Mouse (Mus musculus) lung, postnatal 10 days (tissue): ENCODE results near the gene Fam124b.

Experiments used
- DNase-seq: peaks from one replicate; pipeline ENCODE4 v3.0.0; 2021

Fam124b gene

GRCm38 (mm10) chr1:80167706-80168105 lies 50.6 kb downstream of the Fam124b start:
- no peak for DNase-seq

GRCm38 (mm10) chr1:80166577-80166976 lies 51.7 kb downstream of the Fam124b start:
- no peak for DNase-seq

GRCm38 (mm10) chr1:80165391-80165790 lies 52.9 kb downstream of the Fam124b start:
- no peak for DNase-seq

- no peak for DNase-seq
Observed at GRCm38 (mm10) chr1:80162943-80163342, 55.3 kb downstream of the Fam124b start.

- no peak for DNase-seq
Observed at GRCm38 (mm10) chr1:80159586-80159985, 58.7 kb downstream of the Fam124b start.

GRCm38 (mm10) chr1:80154902-80155301 lies 63.4 kb downstream of the Fam124b start:
- DNase-seq: no peak

- DNase-seq: no peak
Observed at GRCm38 (mm10) chr1:80153125-80153716, 65.1 kb downstream of the Fam124b start.

- no peak for DNase-seq
Observed at GRCm38 (mm10) chr1:80150681-80151080, 67.6 kb downstream of the Fam124b start.
